Mouse (Mus musculus) left cerebral cortex, postnatal 10 days (tissue): Measurements from ENCODE around the gene Lamb1. TPM values are rescaled to one million over a fixed set of nuclear protein-coding genes. Genes with fewer than 3 reads are reported as not detected.
A peak's percentile ranks its signal among the peaks of the same experiment; 100 is the strongest.

ENCODE experiments used
- DNase-seq, 2 experiments: peaks; one replicate each; pipeline ENCODE4 v3.0.0; 2021 to 2022; ENCODE audit warnings: low spot score in 2 of 2, mixed read lengths in 1 of 2; ENCODE audit errors: extremely low spot score in 1 of 2
- intact Hi-C: fragments of 180-260 bp; cut with DNase I; formaldehyde crosslinking; loops from one replicate; pipeline ENCODE4 v1.15.1; 2025
- total RNA-seq, 2 experiments: library from RNA; stranded (reverse); gene quantifications; 2 replicates each; pipeline ENCODE4 v1.2.3; 2021

Gene Lamb1
- total RNA-seq, 2 experiments from 2014 or later, result 33.1 to 35.1 TPM

- intact Hi-C loops, result no loop called here
- DNase-seq, result peak; percentile 95 to 98
These were observed 86.2 kb downstream of the Lamb1 start, which contains the start of gene Dld for GRCm38 (mm10) chr12:31350944-31351928. TSS of gene Dld (minus strand) at chr12:31351453.

DNA sequence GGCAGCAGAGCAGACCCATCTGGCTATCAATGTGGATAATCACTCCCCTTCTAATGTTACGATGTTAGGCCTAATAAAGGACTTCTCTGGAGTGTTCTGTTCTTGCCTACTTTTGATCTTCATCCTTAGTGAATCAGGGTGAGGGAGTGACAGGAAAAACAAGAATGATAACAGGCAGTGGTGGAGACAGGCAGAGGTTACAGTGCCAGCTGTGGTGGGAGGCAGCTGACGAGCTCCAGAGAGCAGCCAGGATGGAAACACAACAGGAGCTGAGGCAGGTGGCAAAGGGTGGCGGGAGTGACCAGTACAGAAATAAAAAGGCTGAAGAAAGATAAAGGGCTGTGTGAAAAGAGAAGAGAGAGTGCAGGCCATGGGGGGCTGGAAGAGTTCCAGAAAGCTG, 101.4 kb downstream of the Lamb1 start:
- no peak for DNase-seq
- intact Hi-C loops, result no loop called here

DNA sequence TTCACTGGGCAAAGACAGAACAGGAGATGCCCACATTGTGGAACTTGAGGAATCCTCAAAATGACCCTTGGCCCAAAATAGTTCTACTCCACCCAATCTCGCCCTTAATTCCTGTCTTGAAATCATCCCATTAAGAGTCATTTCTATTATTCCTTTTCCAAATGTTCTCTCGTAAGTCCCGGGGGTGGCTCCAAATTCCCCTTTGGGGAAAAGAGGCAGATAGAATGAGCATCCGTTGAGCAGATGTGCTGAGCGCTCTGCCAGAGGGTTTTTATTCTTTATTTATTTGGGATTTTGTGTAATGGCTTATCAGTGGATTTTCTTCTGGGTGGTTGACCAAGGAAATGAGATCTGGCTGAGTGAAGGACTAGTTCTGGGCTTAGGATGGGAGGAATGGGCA, 102.7 kb downstream of the Lamb1 start:
- no peak for DNase-seq
- intact Hi-C loops, result no loop called here

DNA sequence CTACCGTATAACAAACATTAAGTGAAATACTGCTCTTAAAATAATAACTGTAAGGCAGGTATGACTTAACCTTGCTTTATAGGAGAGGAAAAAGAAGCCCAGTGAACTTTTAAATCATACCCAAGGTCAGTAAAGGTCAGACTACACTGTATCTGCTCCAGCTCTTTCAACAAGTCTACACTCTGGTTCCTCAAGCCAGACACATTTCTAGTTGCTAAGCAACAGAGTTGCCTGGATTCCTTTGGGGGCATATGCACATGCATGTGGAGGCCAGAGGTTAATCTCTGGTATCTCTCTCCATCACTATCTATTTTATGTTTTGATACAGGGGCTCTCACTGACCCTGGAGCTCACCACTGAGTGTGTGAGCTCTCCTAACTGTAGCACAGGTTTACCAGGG, 104.1 kb downstream of the Lamb1 start:
- DNase-seq, result no peak
- intact Hi-C loops, result no loop called here

GRCm38 (mm10) chr12:31369656-31370055, 104.6 kb downstream of the Lamb1 start:
- DNase-seq, result no peak
- intact Hi-C loops, result loop anchor here (10.0 kb wide), 3 partner anchors 125 to 565 kb away; partner anchors contain the start of genes Bcap29 and Cbll1

DNA sequence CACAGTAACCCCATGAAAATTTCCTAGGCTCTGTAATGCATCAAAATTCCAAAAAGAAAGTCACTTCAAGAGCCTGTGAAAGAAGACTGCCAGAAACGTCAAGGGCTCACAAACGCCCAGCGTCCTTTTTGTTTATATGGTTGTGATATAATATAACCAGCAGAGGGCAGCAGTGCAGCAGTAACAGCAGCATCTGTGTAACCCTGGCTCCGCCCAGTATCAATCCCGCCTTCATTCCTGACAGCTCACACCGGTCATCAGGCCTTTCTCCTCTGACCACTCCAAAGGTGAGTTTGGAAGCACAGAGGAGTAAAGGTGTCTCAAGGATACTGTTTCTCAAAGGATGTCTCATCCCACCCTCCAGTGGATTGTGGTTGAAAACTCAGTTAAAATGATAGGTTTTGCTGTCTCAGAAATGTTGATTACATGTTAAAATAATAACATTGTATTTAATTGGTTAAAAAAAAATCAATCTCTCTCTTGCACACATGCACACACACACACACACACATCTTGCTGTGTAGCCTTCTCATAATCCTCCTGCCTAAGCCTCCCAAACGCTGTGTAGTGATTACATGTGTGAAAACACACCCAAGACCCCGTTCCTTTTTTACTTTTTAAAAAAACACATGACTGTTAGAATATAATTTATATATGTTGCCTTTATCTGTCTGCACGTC, 109.7 kb downstream of the Lamb1 start:
- DNase-seq, result peak; percentile 74 to 77
- intact Hi-C loops, result loop anchor here (10.0 kb wide), 3 partner anchors 120 to 560 kb away; partner anchors contain the start of genes Bcap29 and Cbll1

DNA sequence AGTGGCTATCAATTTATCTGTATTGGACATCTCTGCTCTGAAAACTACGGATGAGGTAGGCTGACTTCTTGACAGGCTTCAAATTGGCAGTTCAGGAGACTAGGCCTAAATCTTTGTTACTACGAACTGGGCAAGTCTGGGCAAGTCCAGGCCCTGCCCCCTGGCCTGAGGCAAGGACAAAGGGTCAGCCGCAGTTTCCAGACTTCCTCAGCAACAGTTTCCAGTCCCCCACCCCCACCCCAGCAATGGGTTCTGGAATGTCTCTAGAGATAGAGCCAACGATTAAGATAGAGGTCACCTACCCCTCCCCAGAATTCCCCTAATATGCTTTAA, 110.2 kb downstream of the Lamb1 start:
- DNase-seq, result no peak
- intact Hi-C loops, result loop anchor here (10.0 kb wide), 3 partner anchors 120 to 560 kb away; partner anchors contain the start of genes Bcap29 and Cbll1

GRCm38 (mm10) chr12:31376326-31376950, 111.4 kb downstream of the Lamb1 start:
- DNase-seq, result peak in 1 of 2 experiments; percentile 26
- intact Hi-C loops, result loop anchor here (10.0 kb wide), 3 partner anchors 118 to 558 kb away; partner anchors contain the start of genes Bcap29 and Cbll1

GRCm38 (mm10) chr12:31377241-31377640, 112.2 kb downstream of the Lamb1 start:
- intact Hi-C loops, result loop anchor here (10.0 kb wide), 3 partner anchors 118 to 558 kb away; partner anchors contain the start of genes Bcap29 and Cbll1
- DNase-seq, result no peak

Other genes with a start within 250 kb of the Lamb1 start
- gene Fam110c, start 191.4 kb upstream of the Lamb1 start, total RNA-seq, result under 1 TPM in 1 of 2 experiments, not detected in 1; 0.11 TPM
- not detected for gene Gm6993, start 24.5 kb upstream of the Lamb1 start, total RNA-seq
- gene Dld, start 86.2 kb downstream of the Lamb1 start, total RNA-seq, result 100 to 1,000 TPM; 111 to 119 TPM
- under 1 TPM; 0.11 to 0.20 TPM for gene Slc26a3, start 125.6 kb downstream of the Lamb1 start, total RNA-seq
- 10 to 100 TPM; 22.5 to 22.6 TPM for gene Cbll1, start 234.4 kb downstream of the Lamb1 start, total RNA-seq